Mouse (Mus musculus): ENCODE results near the gene Edil3. TPM values are rescaled to one million over a fixed set of nuclear protein-coding genes. Genes with fewer than 3 reads are reported as not detected.

Gene Edil3
- polyA plus RNA-seq, 1 experiment from 2014 or later = 17.5 TPM

- Histone ChIP-seq H3K36me3 (replicated peaks; ENCODE audit: control insufficient read depth, insufficient read depth, low read depth, low read length) (no peaks in the 10 kb centered on the region), H3K4me2 (ENCODE audit: low read depth, low read length) (peak overlapping the region; percentile 93), H3K9ac (replicated peaks; ENCODE audit: low read length) (peak overlapping the region; percentile 70; the same call in 1 of the 2 replicates), H3K27ac (replicated peaks; ENCODE audit: low read depth, low read length) (no peak overlapping the region), H3K27me3 (ENCODE audit: control insufficient read depth, insufficient read depth, low read length) (no peaks in the 10 kb centered on the region; the same call in 1 of the 2 replicates), H3K4me3 (ENCODE audit: low read depth, low read length) (peak overlapping the region; percentile 49), H3K9me3 (replicated peaks; ENCODE audit: control insufficient read depth, low read length) (no peaks in the 10 kb centered on the region), H3K4me1 (ENCODE audit: control insufficient read depth, insufficient read depth, low read length) (no peaks in the 10 kb centered on the region)
- WGBS = 6% methylated on average over 10 of the region's 10 CpGs
- ATAC-seq (replicated peaks; ENCODE audit: insufficient number of reproducible peaks, low FRiP score, low TSS enrichment, low read depth) (0 out of 2 replicates have a peak, but pooled peaks have one; percentile 8), DNase-seq (ENCODE audit: low spot score) (peak; percentile 18)
Measured at GRCm38 (mm10) chr13:88822332-88822895, 1.1 kb downstream of the Edil3 start.

GRCm38 (mm10) chr13:88822976-88823521, 1.8 kb downstream of the Edil3 start:
- H3K4me1 ChIP-seq (ENCODE audit: control insufficient read depth, insufficient read depth, low read length) = no peaks in the 10 kb centered on the region
- peak overlapping the region; percentile 49 for H3K4me3 ChIP-seq (ENCODE audit: low read depth, low read length)
- H3K36me3 ChIP-seq (replicated peaks; ENCODE audit: control insufficient read depth, insufficient read depth, low read depth, low read length) = no peaks in the 10 kb centered on the region
- H3K27me3 ChIP-seq (ENCODE audit: control insufficient read depth, insufficient read depth, low read length) = no peaks in the 10 kb centered on the region; the same call in 1 of the 2 replicates
- 10% methylated on average over 10 of the region's 10 CpGs for WGBS
- H3K4me2 ChIP-seq (ENCODE audit: low read depth, low read length) = peak overlapping the region; percentile 93; the same call in 1 of the 2 replicates
- DNase-seq (ENCODE audit: low spot score) (peak; percentile 14), ATAC-seq (replicated peaks; ENCODE audit: insufficient number of reproducible peaks, low FRiP score, low TSS enrichment, low read depth) (peak; percentile 17; the same call in 1 of the 2 replicates)
- no peaks in the 10 kb centered on the region for H3K9me3 ChIP-seq (replicated peaks; ENCODE audit: control insufficient read depth, low read length)
- H3K27ac ChIP-seq (replicated peaks; ENCODE audit: low read depth, low read length) = no peak overlapping the region
- H3K9ac ChIP-seq (replicated peaks; ENCODE audit: low read length) = no peak overlapping the region

- Histone ChIP-seq H3K27me3 (ENCODE audit: control insufficient read depth, insufficient read depth, low read length) (no peaks in the 10 kb centered on the region; the same call in 1 of the 2 replicates), H3K4me1 (ENCODE audit: control insufficient read depth, insufficient read depth, low read length) (no peaks in the 10 kb centered on the region), H3K9ac (replicated peaks; ENCODE audit: low read length) (peak overlapping the region; percentile 52), H3K4me3 (ENCODE audit: low read depth, low read length) (peak overlapping the region; percentile 49), H3K27ac (replicated peaks; ENCODE audit: low read depth, low read length) (no peak overlapping the region), H3K9me3 (replicated peaks; ENCODE audit: control insufficient read depth, low read length) (no peaks in the 10 kb centered on the region), H3K36me3 (replicated peaks; ENCODE audit: control insufficient read depth, insufficient read depth, low read depth, low read length) (no peaks in the 10 kb centered on the region), H3K4me2 (ENCODE audit: low read depth, low read length) (peak overlapping the region; percentile 93)
- ATAC-seq (replicated peaks; ENCODE audit: insufficient number of reproducible peaks, low FRiP score, low TSS enrichment, low read depth) = peak; percentile 58; the same call in 1 of the 2 replicates
- under 1% methylated on average over 25 of the region's 25 CpGs for WGBS
- peak; percentile 66 for DNase-seq (ENCODE audit: low spot score)
Measured at GRCm38 (mm10) chr13:88823522-88824419, 2.5 kb downstream of the Edil3 start.

GRCm38 (mm10) chr13:88824441-88824840, 3.2 kb downstream of the Edil3 start:
- Histone ChIP-seq H3K4me2 (ENCODE audit: low read depth, low read length) (no peak overlapping the region; the same call in 1 of the 2 replicates), H3K27ac (replicated peaks; ENCODE audit: low read depth, low read length) (no peak overlapping the region), H3K9ac (replicated peaks; ENCODE audit: low read length) (no peak overlapping the region), H3K27me3 (ENCODE audit: control insufficient read depth, insufficient read depth, low read length) (no peaks in the 10 kb centered on the region; the same call in 1 of the 2 replicates), H3K4me1 (ENCODE audit: control insufficient read depth, insufficient read depth, low read length) (no peaks in the 10 kb centered on the region), H3K36me3 (replicated peaks; ENCODE audit: control insufficient read depth, insufficient read depth, low read depth, low read length) (no peaks in the 10 kb centered on the region), H3K4me3 (ENCODE audit: low read depth, low read length) (no peak overlapping the region), H3K9me3 (replicated peaks; ENCODE audit: control insufficient read depth, low read length) (no peaks in the 10 kb centered on the region)
- no peak for ATAC-seq (replicated peaks; ENCODE audit: insufficient number of reproducible peaks, low FRiP score, low TSS enrichment, low read depth)
- no peak for DNase-seq (ENCODE audit: low spot score)
- 29% methylated on average over 4 of the region's 4 CpGs for WGBS

- no peak overlapping the region for H3K9ac ChIP-seq (replicated peaks; ENCODE audit: low read length)
- no peak for ATAC-seq (replicated peaks; ENCODE audit: insufficient number of reproducible peaks, low FRiP score, low TSS enrichment, low read depth)
Measured at GRCm38 (mm10) chr13:88828362-88828761, 7.1 kb downstream of the Edil3 start.

GRCm38 (mm10) chr13:88833732-88834131, 12.5 kb downstream of the Edil3 start:
- no peak overlapping the region for H3K9ac ChIP-seq (replicated peaks; ENCODE audit: low read length)
- no peak overlapping the region for H3K4me2 ChIP-seq (ENCODE audit: low read depth, low read length)
- no peaks in the 10 kb centered on the region for H3K4me1 ChIP-seq (ENCODE audit: control insufficient read depth, insufficient read depth, low read length)
- WGBS = 74% methylated on average over 1 of the region's 1 CpGs
- H3K27ac ChIP-seq (replicated peaks; ENCODE audit: low read depth, low read length) = no peak overlapping the region
- H3K4me3 ChIP-seq (ENCODE audit: low read depth, low read length) = no peak overlapping the region
- DNase-seq (ENCODE audit: low spot score) (no peak), ATAC-seq (replicated peaks; ENCODE audit: insufficient number of reproducible peaks, low FRiP score, low TSS enrichment, low read depth) (no peak)
- no peaks in the 10 kb centered on the region for H3K27me3 ChIP-seq (ENCODE audit: control insufficient read depth, insufficient read depth, low read length)
- H3K9me3 ChIP-seq (replicated peaks; ENCODE audit: control insufficient read depth, low read length) = no peaks in the 10 kb centered on the region
- H3K36me3 ChIP-seq (replicated peaks; ENCODE audit: control insufficient read depth, insufficient read depth, low read depth, low read length) = no peaks in the 10 kb centered on the region

More at GRCm38 (mm10) chr13:88828362-88828761, 7.1 kb downstream of the Edil3 start:
- H3K4me2 ChIP-seq (ENCODE audit: low read depth, low read length) = no peak overlapping the region
- no peaks in the 10 kb centered on the region for H3K36me3 ChIP-seq (replicated peaks; ENCODE audit: control insufficient read depth, insufficient read depth, low read depth, low read length)
- no peak overlapping the region for H3K27ac ChIP-seq (replicated peaks; ENCODE audit: low read depth, low read length)
- no peaks in the 10 kb centered on the region for H3K27me3 ChIP-seq (ENCODE audit: control insufficient read depth, insufficient read depth, low read length)
- 47% methylated on average over 10 of the region's 10 CpGs for WGBS
- no peak overlapping the region for H3K4me3 ChIP-seq (ENCODE audit: low read depth, low read length)
- no peaks in the 10 kb centered on the region for H3K4me1 ChIP-seq (ENCODE audit: control insufficient read depth, insufficient read depth, low read length)
- no peaks in the 10 kb centered on the region for H3K9me3 ChIP-seq (replicated peaks; ENCODE audit: control insufficient read depth, low read length)
- peak; percentile 20 for DNase-seq (ENCODE audit: low spot score)

- H3K4me3 ChIP-seq (ENCODE audit: low read depth, low read length) = no peak overlapping the region
- H3K27me3 ChIP-seq (ENCODE audit: control insufficient read depth, insufficient read depth, low read length) = no peaks in the 10 kb centered on the region
- DNase-seq (ENCODE audit: low spot score) = no peak
- ATAC-seq (replicated peaks; ENCODE audit: insufficient number of reproducible peaks, low FRiP score, low TSS enrichment, low read depth) = no peak
- WGBS = 91% methylated on average over 4 of the region's 4 CpGs
- H3K9me3 ChIP-seq (replicated peaks; ENCODE audit: control insufficient read depth, low read length) = no peaks in the 10 kb centered on the region
- no peaks in the 10 kb centered on the region for H3K4me1 ChIP-seq (ENCODE audit: control insufficient read depth, insufficient read depth, low read length)
- H3K36me3 ChIP-seq (replicated peaks; ENCODE audit: control insufficient read depth, insufficient read depth, low read depth, low read length) = no peaks in the 10 kb centered on the region
- no peak overlapping the region for H3K4me2 ChIP-seq (ENCODE audit: low read depth, low read length)
- H3K27ac ChIP-seq (replicated peaks; ENCODE audit: low read depth, low read length) = no peak overlapping the region
- H3K9ac ChIP-seq (replicated peaks; ENCODE audit: low read length) = no peak overlapping the region
Measured at GRCm38 (mm10) chr13:88849739-88850138, 28.5 kb downstream of the Edil3 start.

Data from embryonic facial prominence, embryonic 11.5 days (tissue).